Mouse (Mus musculus) lung, adult 18-20 months (tissue): Measurements from ENCODE around the gene Tmco5b.

Source experiments
- DNase-seq, 2 experiments: peaks; one replicate each; pipeline ENCODE4 v3.0.0; 2022; ENCODE audit warnings: mixed read lengths in 2 of 2

Tmco5b gene

GRCm38 (mm10) chr2:113285432-113285831 is at the start of gene Tmco5b:
TSS of gene Tmco5b (plus strand) at chr2:113285732.
- no peak for DNase-seq

GRCm38 (mm10) chr2:113236993-113237392 is 48.5 kb upstream of the Tmco5b start:
- no peak for DNase-seq

- no peak for DNase-seq
These were observed 46.7 kb upstream of the Tmco5b start for GRCm38 (mm10) chr2:113238871-113239270.

- no peak for DNase-seq
These were observed 17.1 kb downstream of the Tmco5b start for GRCm38 (mm10) chr2:113302349-113303239.

GRCm38 (mm10) chr2:113303240-113303538 is 17.7 kb downstream of the Tmco5b start:
- no peak for DNase-seq

- DNase-seq = peak; percentile 35 to 52
These were observed 19.8 kb downstream of the Tmco5b start for GRCm38 (mm10) chr2:113305339-113305738.

GRCm38 (mm10) chr2:113311211-113311610 is 25.7 kb downstream of the Tmco5b start:
- DNase-seq = no peak

GRCm38 (mm10) chr2:113323016-113323415 is 37.5 kb downstream of the Tmco5b start:
- no peak for DNase-seq

GRCm38 (mm10) chr2:113333799-113334541 is 48.4 kb downstream of the Tmco5b start:
- DNase-seq = no peak

- DNase-seq = no peak
These were observed 50.2 kb downstream of the Tmco5b start for GRCm38 (mm10) chr2:113335561-113336294.

GRCm38 (mm10) chr2:113344536-113344935 is 59.0 kb downstream of the Tmco5b start:
- no peak for DNase-seq
